Mouse (Mus musculus) heart, adult 2 months (tissue): ENCODE data around the gene Foxf1.

Experiments
- CTCF ChIP-seq: fragments of 200-600 bp; IDR thresholded peaks from 2 replicates; pipeline ENCODE4 v1.8.1; 2022; ENCODE audit warnings: antibody characterized with exemption, mild to moderate bottlenecking, moderate library complexity
- POLR2A ChIP-seq: fragments of 200-500 bp; IDR thresholded peaks from 2 replicates; pipeline ENCODE4 v1.6.1; 2011; ENCODE audit warnings: mild to moderate bottlenecking, low read depth, low read length, control low read depth; ENCODE audit not compliant: insufficient read depth

DNA sequence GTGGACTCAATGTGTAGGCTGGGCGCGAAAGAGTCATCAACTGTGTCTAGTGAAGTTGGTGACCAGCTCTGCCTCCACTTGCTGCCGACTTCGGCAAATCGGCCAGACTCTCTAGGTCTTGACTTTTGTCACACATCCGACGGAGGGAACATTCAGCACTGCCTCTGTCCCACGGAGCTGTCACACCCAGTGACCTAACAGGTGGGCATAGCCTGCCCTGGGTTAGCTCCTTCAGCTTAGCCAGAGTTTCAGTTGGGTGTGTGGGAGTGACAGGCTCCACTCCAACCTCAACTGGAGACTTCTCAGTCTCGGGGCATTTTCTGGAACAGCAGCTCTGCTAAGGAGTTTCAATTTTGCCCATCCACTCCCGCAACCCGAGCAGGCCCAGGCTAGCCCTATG is 50.3 kb downstream of the Foxf1 start:
- TF ChIP-seq CTCF (no peak), POLR2A (no peak)
